Mouse (Mus musculus): ENCODE results near the gene Mxra7. TPM values are rescaled to one million over a fixed set of nuclear protein-coding genes. Genes with fewer than 3 reads are reported as not detected.

Gene Mxra7
- polyA plus RNA-seq, 1 experiment from 2014 or later, result 62.0 TPM

- no peak for ATAC-seq (ENCODE audit: low read depth)
- no peaks in the 10 kb centered on the region for H3K9me3 ChIP-seq
- no peak overlapping the region for H3K4me3 ChIP-seq
- H3K4me2 ChIP-seq, result no peak overlapping the region
- no peaks in the 10 kb centered on the region for H3K4me1 ChIP-seq (replicated peaks)
- WGBS, result 95% methylated on average over 10 of the region's 10 CpGs
- no peaks in the 10 kb centered on the region for H3K27me3 ChIP-seq
- H3K36me3 ChIP-seq, result no peaks in the 10 kb centered on the region
- no peak overlapping the region for H3K27ac ChIP-seq (replicated peaks)
- no peak overlapping the region for H3K9ac ChIP-seq
These were observed 43.6 kb downstream of the Mxra7 start for GRCm38 (mm10) chr11:116784221-116784620.

- 77% methylated on average over 9 of the region's 9 CpGs for WGBS
- ATAC-seq (ENCODE audit: low read depth), result no peak
- Histone ChIP-seq H3K9ac (no peak overlapping the region), H3K27me3 (no peaks in the 10 kb centered on the region), H3K36me3 (no peaks in the 10 kb centered on the region), H3K27ac (replicated peaks) (no peak overlapping the region), H3K4me3 (no peak overlapping the region), H3K9me3 (no peaks in the 10 kb centered on the region), H3K4me1 (replicated peaks) (no peaks in the 10 kb centered on the region), H3K4me2 (no peak overlapping the region)
These were observed 45.1 kb downstream of the Mxra7 start for GRCm38 (mm10) chr11:116782737-116783145.

- 82% methylated on average over 7 of the region's 7 CpGs for WGBS
- Histone ChIP-seq H3K27ac (replicated peaks) (no peak within 1 kb of the TSS), H3K4me3 (no peak within 1 kb of the TSS), H3K36me3 (no peaks in the 10 kb centered on the region), H3K9me3 (no peaks in the 10 kb centered on the region), H3K4me2 (no peak within 1 kb of the TSS), H3K4me1 (replicated peaks) (no peaks in the 10 kb centered on the region), H3K27me3 (no peaks in the 10 kb centered on the region), H3K9ac (no peak within 1 kb of the TSS)
- ATAC-seq (ENCODE audit: low read depth), result no peak
These were observed 52.4 kb downstream of the Mxra7 start, which contains the start of gene St6galnac1 for GRCm38 (mm10) chr11:116775407-116775806. TSS of gene St6galnac1 (minus strand) at chr11:116775507.

- Histone ChIP-seq H3K4me2 (no peak overlapping the region), H3K27ac (replicated peaks) (no peak overlapping the region), H3K4me3 (no peak overlapping the region), H3K4me1 (replicated peaks) (no peaks in the 10 kb centered on the region), H3K27me3 (no peaks in the 10 kb centered on the region), H3K36me3 (no peaks in the 10 kb centered on the region), H3K9me3 (no peaks in the 10 kb centered on the region), H3K9ac (no peak overlapping the region)
- ATAC-seq (ENCODE audit: low read depth), result no peak
- 63% methylated on average over 2 of the region's 2 CpGs for WGBS
These were observed 54.6 kb downstream of the Mxra7 start for GRCm38 (mm10) chr11:116773205-116773604.

- WGBS, result 92% methylated on average over 5 of the region's 5 CpGs
- Histone ChIP-seq H3K27me3 (no peaks in the 10 kb centered on the region), H3K9ac (no peak overlapping the region), H3K9me3 (no peaks in the 10 kb centered on the region), H3K27ac (replicated peaks) (no peak overlapping the region), H3K36me3 (no peaks in the 10 kb centered on the region), H3K4me2 (no peak overlapping the region), H3K4me1 (replicated peaks) (no peaks in the 10 kb centered on the region), H3K4me3 (no peak overlapping the region)
- ATAC-seq (ENCODE audit: low read depth), result no peak
These were observed 58.0 kb downstream of the Mxra7 start for GRCm38 (mm10) chr11:116769873-116770272.

- no peak overlapping the region for H3K27ac ChIP-seq (replicated peaks)
- no peak overlapping the region for H3K4me2 ChIP-seq
- no peak for ATAC-seq (ENCODE audit: low read depth)
- H3K27me3 ChIP-seq, result no peaks in the 10 kb centered on the region
- no peak overlapping the region for H3K4me3 ChIP-seq
- no peaks in the 10 kb centered on the region for H3K36me3 ChIP-seq
- no peaks in the 10 kb centered on the region for H3K4me1 ChIP-seq (replicated peaks)
- 82% methylated on average over 2 of the region's 2 CpGs for WGBS
- H3K9me3 ChIP-seq, result no peaks in the 10 kb centered on the region
- no peak overlapping the region for H3K9ac ChIP-seq
These were observed 62.9 kb downstream of the Mxra7 start for GRCm38 (mm10) chr11:116764946-116765345.

- H3K9ac ChIP-seq, result no peak overlapping the region
- H3K4me3 ChIP-seq, result no peak overlapping the region
- H3K9me3 ChIP-seq, result no peaks in the 10 kb centered on the region
- no peak overlapping the region for H3K27ac ChIP-seq (replicated peaks)
- WGBS, result 95% methylated on average over 7 of the region's 7 CpGs
- ATAC-seq (ENCODE audit: low read depth), result no peak
- H3K4me1 ChIP-seq (replicated peaks), result no peaks in the 10 kb centered on the region
- H3K27me3 ChIP-seq, result no peaks in the 10 kb centered on the region
- no peak overlapping the region for H3K4me2 ChIP-seq
- no peaks in the 10 kb centered on the region for H3K36me3 ChIP-seq
These were observed 63.5 kb downstream of the Mxra7 start for GRCm38 (mm10) chr11:116764346-116764745.

- 88% methylated on average over 4 of the region's 4 CpGs for WGBS
- H3K27ac ChIP-seq (replicated peaks), result no peak overlapping the region
- H3K4me1 ChIP-seq (replicated peaks), result no peaks in the 10 kb centered on the region
- no peaks in the 10 kb centered on the region for H3K9me3 ChIP-seq
- H3K36me3 ChIP-seq, result no peaks in the 10 kb centered on the region
- no peak for ATAC-seq (ENCODE audit: low read depth)
- H3K4me2 ChIP-seq, result no peak overlapping the region
- no peak overlapping the region for H3K4me3 ChIP-seq
- no peak overlapping the region for H3K9ac ChIP-seq
- no peaks in the 10 kb centered on the region for H3K27me3 ChIP-seq
These were observed 72.7 kb downstream of the Mxra7 start for GRCm38 (mm10) chr11:116755191-116755590.

GRCm38 (mm10) chr11:116753674-116754470, 74.0 kb downstream of the Mxra7 start:
- Histone ChIP-seq H3K36me3 (no peaks in the 10 kb centered on the region), H3K27ac (replicated peaks) (no peak overlapping the region), H3K4me2 (no peak overlapping the region), H3K4me1 (replicated peaks) (no peaks in the 10 kb centered on the region), H3K4me3 (no peak overlapping the region), H3K9ac (no peak overlapping the region), H3K27me3 (no peaks in the 10 kb centered on the region), H3K9me3 (no peaks in the 10 kb centered on the region)
- no peak for ATAC-seq (ENCODE audit: low read depth)
- 87% methylated on average over 5 of the region's 5 CpGs for WGBS

Other genes starting within 250 kb of the Mxra7 start
- 20.1 and 24.6 TPM in 2 replicates for gene Ube2o, start 246.6 kb downstream of the Mxra7 start, polyA plus RNA-seq (2015; fragmentation: Nextera tagmentation; extraction: Ambion mirVana)
- gene Aanat, start 241.6 kb downstream of the Mxra7 start, polyA plus RNA-seq (2015; fragmentation: Nextera tagmentation; extraction: Ambion mirVana), result 0.18 TPM in 1 of 2 replicates, not detected in the other
- 3.7 TPM in 2 replicates for gene Rhbdf2, start 201.0 kb downstream of the Mxra7 start, polyA plus RNA-seq (2015; fragmentation: Nextera tagmentation; extraction: Ambion mirVana)
- 1.9 and 2.3 TPM in 2 replicates for gene Prcd, start 174.5 kb downstream of the Mxra7 start, polyA plus RNA-seq (2015; fragmentation: Nextera tagmentation; extraction: Ambion mirVana)
- 16.1 and 17.2 TPM in 2 replicates for gene Cygb, start 173.7 kb downstream of the Mxra7 start, polyA plus RNA-seq (2015; fragmentation: Nextera tagmentation; extraction: Ambion mirVana)
- gene St6galnac1, start 52.5 kb downstream of the Mxra7 start, polyA plus RNA-seq (2015; fragmentation: Nextera tagmentation; extraction: Ambion mirVana), result not detected in 2 replicates
- gene Mettl23, start 15.2 kb upstream of the Mxra7 start, polyA plus RNA-seq (2015; fragmentation: Nextera tagmentation; extraction: Ambion mirVana), result 71.8 and 76.7 TPM in 2 replicates
- 75.3 and 81.2 TPM in 2 replicates for gene Jmjd6, start 15.4 kb upstream of the Mxra7 start, polyA plus RNA-seq (2015; fragmentation: Nextera tagmentation; extraction: Ambion mirVana)
- 42.9 and 47.3 TPM in 2 replicates for gene Mfsd11, start 24.4 kb upstream of the Mxra7 start, polyA plus RNA-seq (2015; fragmentation: Nextera tagmentation; extraction: Ambion mirVana)
- gene Srsf2, start 25.0 kb upstream of the Mxra7 start, polyA plus RNA-seq (2015; fragmentation: Nextera tagmentation; extraction: Ambion mirVana), result 624 and 649 TPM in 2 replicates
- gene Mgat5b, start 90.8 kb upstream of the Mxra7 start, polyA plus RNA-seq (2015; fragmentation: Nextera tagmentation; extraction: Ambion mirVana), result 28.4 and 28.5 TPM in 2 replicates